ENCODE assay signal across 18 mouse cellular contexts in the genomic region with DNA sequence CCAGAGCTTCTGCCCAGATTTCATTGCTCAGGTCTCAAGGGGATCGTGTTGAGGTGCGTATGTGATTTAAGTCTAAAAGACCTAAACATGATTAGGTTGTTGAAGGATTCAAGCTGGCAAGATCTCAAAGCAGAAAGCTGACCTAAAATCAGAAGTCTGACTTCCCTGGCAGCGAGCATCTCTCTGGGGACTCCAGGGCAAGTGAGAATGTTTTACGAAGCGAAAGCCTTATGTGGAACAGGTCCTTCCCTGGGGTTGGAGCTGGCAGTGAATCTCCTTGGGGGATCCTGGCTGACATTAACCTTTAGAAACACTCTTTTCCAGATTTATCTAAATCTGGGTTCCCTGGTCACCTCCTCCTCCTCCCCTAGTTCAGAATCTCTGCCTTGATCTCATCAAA.
"Had no signal": no experiment of that assay in that cellular context is flagged by ENCODE, and none has a peak within 500 bp of the region (broad histone marks: within the 10 kb centered on the region; RNA-seq: fewer than 3 reads in every experiment).

No protein-coding gene starts in this region.

- DNase-seq: lung, adult 18-20 months; lung, embryonic 14.5 days; lung, postnatal 10 days; lung, postnatal 4 days; midbrain, embryonic 14.5 days; retina, postnatal 1 day; right cerebral cortex, adult 18-20 months; right cerebral cortex, postnatal 25 days; right cerebral cortex, postnatal 4 days; spleen, adult 18-20 months; thymus, adult 18-20 months; thymus, postnatal 14 days; thymus, postnatal 36 days had no signal

- H3K36me3 ChIP-seq: midbrain, embryonic 10.5 days; midbrain, embryonic 12.5 days; neural tube, embryonic 13.5 days; neural tube, embryonic 15.5 days had no signal

- H3K27ac ChIP-seq: midbrain, embryonic 10.5 days; midbrain, embryonic 12.5 days; neural tube, embryonic 13.5 days; neural tube, embryonic 15.5 days had no signal

- H3K27me3 ChIP-seq: neural tube, embryonic 13.5 days; neural tube, embryonic 15.5 days had no signal

- H3K9me3 ChIP-seq: midbrain, embryonic 10.5 days; midbrain, embryonic 12.5 days; neural tube, embryonic 13.5 days; neural tube, embryonic 15.5 days had no signal

- H3K4me3 ChIP-seq: midbrain, embryonic 10.5 days; midbrain, embryonic 12.5 days; myocyte; neural tube, embryonic 13.5 days; neural tube, embryonic 15.5 days had no signal
